Mouse (Mus musculus): ENCODE results near the gene Ankrd13b.
"Not testable (repeated sequence)": the region's sequence is repeated elsewhere in the genome, so short reads cannot be mapped to it uniquely, and the experiment has no call there.

The Ankrd13b gene

DNA sequence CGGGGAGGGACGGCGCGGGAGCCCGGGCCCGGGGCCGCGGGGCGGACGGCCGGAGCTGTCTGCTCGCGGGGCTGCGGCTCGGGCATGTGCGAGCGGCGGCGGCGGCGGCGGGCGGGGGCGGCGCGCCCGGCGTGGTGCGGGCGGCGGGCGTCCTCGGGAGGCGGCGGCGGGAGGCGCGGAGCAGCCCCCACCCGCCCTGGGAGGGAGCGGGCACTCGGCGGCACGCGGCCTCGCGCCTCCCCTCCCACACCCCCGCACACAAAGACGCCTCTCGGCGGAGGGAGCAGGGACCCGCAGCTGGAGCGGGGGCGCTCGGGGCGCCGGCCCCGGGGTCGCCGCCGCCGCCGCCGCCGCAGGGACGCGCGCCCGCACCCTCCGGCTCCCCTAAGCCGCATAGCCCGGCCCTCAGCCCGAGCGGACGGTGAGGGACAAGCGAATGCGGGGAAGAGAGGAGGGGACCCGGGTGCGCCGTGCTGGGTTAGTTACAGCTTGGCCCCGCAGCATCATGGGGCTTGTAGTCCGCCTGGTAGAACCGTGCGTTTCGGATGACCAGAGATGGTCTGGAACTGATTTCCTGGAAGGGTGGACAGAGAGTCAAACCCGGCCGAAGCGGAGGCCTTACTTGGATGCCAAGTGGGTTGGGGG lies at the start of gene Ankrd13b:
Gene Ankrd13b, minus strand, starts transcription at position 88 of the 645 bp plus-strand sequence.
- peak; percentile 53 to 65 for DNase-seq (ENCODE audit: low spot score in 2 of 2)

DNA sequence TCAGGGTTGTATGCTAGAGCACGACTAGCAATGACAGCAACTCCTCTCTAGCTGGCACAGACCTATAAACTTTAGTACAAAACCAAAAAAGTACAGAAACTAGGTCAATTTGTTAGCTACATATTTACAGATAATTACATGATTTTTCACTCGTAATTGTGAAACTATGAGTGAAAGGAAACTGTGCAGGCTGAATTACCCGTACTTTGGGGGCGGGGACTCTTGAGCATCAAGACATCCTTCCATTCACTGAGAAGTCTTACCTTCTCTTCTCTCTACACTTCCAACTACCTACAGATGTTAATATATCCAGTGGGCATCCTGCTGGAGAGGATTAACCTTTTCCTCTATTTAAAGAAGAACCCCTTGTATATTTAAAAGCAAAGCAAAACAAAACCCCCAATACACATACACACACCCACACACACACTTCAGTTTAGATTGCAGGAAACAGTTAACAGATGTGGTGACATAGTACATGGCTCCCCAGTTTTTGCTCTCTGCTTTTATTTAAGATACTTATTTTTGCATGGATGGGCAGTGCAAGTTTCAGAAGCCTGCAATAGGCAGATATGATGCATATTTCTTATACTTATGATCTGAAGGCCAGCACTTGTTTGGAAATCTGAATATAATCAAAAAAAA lies 42.8 kb upstream of the Ankrd13b start:
- DNase-seq (ENCODE audit: low spot score in 2 of 2), result no peak

DNA sequence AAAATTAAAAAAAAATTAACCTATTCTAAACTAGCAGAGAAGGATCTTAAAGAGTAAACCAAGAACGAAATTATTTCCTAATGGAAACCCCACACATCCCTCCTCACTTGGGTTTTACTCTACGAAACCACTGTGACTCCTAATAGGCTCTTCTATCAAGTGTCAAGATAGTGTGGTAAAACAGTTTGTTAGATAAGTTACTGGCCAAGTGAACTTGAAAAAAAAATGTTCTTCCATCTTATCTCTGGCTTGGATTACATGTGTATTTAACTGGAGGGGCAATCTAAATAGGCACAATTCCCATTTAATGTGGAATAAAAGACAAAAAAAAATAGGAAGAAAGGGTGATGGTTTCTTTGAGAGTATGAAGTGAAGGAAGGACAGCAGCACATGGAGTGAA lies 41.4 kb upstream of the Ankrd13b start:
- no peak for DNase-seq (ENCODE audit: low spot score in 2 of 2)

DNA sequence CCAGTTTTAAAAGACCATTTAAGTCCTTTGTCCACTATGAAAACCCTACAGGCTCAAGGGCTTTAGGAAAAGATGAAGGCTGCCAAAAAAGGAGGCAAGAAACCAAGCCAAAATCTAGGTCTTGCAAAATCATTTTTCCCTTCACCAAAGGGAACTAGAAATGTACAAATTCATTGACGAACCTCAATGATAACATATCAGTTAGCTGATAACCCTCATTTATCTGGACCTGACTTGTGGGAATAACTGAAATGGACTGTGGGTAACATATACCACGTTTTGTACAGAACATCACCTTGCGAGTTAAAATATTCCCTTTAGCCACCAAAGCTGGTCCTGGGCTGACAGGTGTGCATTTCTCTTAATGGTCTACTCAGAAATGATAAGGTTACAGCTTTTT lies 40.2 kb upstream of the Ankrd13b start:
- DNase-seq (ENCODE audit: low spot score in 2 of 2), result no peak

DNA sequence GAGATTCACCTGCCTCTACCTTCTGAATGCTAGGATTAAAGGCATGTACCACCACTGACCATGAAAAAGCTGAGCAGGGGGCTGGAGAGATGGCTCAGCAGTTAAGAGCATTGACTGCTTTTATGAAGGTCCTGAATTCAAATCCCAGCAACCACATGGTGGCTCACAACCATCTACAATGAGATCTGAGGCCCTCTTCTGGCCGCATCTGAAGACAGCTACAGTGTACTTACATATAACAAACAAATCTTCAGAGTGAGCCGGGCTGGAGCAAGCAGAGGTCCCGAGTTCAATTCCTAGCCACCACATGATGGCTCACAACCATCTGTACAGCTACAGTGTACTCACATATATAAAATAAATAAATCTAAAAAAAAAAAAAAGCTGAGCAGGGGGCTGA lies 38.9 kb upstream of the Ankrd13b start:
- DNase-seq (ENCODE audit: low spot score in 2 of 2), result not testable (repeated sequence)

DNA sequence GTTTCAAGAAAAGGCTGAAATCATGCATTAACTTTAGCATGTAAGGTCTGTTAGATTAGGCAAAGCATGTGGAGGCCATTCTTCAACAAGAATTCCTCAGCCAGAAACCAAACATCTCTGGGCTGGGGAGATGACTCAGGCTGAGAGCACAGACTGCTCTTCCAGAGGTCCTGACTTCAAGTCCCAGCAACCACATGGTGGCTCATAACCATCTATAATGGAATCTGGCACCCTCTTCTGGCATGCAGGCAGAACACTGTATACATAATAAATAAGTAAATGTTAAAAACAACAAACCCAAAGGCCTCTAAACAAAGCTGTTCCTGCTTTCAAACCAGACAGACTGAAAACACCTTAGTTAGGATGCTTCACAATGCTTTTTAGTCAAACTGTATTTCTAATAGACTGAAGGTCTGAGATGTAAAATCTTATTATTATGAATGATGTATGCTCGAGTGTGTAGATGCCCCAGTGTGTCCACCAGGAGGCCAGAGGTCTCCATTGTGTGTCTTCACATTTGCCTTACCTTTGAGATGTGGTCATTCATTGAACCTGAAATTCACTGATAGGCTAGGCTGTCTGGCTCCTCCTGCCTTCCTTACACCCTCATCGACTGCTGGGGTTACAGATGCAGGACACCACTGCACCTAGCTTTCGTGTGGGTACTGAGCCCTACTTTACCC lies 36.5 kb upstream of the Ankrd13b start:
- DNase-seq (ENCODE audit: low spot score in 2 of 2), result no peak

DNA sequence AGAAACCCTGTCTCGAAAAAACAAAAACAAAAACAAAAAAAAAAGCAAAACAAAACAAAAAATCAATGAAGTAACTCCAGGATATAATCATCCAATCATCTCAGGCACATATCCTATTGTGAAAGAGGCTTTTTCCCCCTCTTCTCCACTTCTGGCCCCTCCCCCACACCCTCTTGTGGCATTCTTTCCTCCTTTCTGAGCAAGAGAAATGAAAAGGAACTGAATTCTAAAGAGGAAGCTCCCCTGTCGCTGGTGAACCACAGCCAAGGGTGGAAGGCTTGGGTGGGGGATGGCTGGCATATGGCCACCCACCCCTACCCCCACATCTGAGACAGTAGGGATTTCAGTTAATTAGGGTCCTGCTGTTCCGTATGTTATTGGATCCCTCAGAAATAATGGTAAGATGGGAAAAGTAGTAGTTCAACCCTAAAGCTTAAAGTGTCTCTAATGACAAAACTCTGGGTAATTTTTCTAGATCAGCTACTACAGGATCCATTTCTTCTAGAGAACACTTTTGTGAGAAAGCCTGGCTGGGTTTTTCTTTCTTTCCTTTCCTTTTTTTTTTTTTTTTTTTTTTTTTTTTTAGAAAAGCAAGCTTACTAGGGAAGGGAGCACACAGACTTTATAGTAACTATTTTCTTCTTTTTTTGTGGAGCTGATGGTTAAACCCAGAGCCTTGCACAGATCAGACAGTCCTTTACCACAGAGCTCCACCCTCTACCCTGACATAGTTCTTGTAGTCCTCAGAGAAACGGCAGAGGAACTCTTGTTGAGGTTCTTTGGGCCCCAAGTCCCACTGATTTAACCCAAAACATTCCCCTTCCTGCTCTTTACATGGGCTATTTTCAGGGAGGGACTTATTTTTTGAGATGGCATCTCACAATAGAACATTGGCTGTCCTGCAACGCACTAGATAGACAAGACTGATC lies 31.4 kb upstream of the Ankrd13b start:
- DNase-seq (ENCODE audit: low spot score in 2 of 2), result no peak

DNA sequence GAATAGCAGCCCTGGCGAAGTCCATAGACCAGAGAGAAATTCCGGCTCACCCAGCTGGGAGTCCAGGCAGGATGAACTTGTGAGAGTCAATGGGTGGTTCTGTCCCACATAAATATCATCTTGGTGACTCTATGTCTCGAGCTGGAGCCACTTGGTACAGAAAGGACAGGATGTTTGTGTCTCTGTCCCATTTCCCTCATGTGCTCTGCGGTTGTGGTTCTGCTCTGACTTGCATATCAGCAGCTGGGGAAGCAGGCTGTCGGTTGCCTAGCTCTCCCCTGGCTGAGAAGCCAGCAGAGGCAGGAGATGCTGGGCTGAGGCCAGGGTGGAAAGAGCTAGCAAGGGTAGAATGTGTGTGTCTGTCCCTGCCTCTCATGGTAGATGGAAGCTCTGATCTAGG lies 29.6 kb upstream of the Ankrd13b start, which contains the start of gene Gm10392:
Gene Gm10392, minus strand, starts transcription at position 156 of the 400 bp plus-strand sequence.
- DNase-seq (ENCODE audit: low spot score in 2 of 2), result no peak

DNA sequence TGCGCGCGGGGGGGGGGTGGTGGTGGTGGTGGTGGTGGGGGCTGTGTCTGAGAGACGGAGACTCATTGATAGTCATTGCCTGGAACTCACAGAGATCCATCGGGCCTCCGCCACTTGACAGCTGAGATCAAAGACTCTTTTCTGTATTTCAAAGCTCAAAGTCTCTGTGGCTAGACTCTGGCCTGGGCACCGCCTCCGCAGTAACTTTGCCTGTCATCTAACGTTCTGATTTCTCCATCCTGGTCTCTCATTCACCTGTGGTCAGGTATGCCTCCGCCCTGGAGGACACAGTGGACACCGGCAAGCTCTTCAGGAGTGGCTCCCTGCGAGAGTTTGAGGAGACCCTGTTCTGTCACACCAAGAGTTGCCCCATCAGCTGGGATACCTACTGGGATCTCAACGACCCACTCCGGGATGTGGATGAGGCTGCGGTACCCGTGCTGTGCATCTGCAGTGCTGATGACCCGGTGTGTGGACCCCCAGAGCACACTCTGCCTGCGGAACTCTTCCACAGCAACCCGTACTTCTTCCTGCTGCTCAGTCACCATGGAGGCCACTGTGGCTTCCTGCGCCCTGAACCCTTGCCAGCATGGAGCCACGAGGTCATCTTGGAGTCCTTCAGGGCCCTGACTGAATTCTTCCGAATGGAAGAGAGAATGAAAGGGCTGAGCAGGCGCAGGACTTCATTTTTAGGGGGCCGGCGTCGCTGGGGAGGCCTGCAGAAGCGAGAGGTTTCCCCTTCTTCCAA lies 28.7 kb upstream of the Ankrd13b start:
- no peak for DNase-seq (ENCODE audit: low spot score in 2 of 2)

DNA sequence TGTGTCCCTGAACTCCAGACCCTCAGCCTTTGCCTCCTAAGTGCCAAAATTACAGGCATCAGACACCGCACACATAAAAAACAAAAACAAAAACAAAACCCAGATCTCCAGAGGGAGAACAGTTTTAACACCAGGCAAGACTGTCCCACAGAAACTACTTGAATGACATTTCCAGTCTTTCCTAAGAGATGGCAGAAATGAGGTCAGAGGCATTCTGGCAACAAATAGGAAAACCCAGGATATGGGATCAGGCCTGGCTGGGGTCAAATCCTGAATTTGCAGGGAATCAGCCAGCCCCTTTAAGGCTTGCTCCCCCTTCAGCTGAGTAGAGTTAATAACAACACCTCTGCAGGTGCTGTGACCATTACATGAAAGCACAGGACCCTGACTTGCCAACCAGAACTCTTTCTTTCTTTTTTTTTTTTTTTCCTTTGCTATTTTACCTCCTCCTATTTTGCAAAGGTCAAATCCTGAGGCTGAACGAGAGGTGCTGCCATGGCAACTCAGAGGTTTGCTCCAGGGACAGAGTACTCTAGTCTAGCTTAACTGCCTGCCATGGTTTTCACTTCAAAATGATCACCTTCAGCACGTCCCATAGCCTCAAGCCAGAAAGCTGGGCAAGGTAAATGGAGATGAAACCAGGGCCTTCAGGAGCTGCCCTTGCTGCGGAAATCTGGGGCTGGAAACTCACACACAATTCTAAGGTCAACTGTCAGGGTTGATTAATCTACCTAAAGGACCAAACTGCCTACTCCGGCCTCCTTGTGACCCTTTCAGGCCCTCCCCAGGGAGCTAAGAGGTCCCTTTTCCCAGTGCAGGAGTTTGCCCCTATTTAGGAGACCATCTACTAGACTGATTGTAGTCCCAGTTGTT lies 27.3 kb upstream of the Ankrd13b start:
- no peak for DNase-seq (ENCODE audit: low spot score in 2 of 2)

DNA sequence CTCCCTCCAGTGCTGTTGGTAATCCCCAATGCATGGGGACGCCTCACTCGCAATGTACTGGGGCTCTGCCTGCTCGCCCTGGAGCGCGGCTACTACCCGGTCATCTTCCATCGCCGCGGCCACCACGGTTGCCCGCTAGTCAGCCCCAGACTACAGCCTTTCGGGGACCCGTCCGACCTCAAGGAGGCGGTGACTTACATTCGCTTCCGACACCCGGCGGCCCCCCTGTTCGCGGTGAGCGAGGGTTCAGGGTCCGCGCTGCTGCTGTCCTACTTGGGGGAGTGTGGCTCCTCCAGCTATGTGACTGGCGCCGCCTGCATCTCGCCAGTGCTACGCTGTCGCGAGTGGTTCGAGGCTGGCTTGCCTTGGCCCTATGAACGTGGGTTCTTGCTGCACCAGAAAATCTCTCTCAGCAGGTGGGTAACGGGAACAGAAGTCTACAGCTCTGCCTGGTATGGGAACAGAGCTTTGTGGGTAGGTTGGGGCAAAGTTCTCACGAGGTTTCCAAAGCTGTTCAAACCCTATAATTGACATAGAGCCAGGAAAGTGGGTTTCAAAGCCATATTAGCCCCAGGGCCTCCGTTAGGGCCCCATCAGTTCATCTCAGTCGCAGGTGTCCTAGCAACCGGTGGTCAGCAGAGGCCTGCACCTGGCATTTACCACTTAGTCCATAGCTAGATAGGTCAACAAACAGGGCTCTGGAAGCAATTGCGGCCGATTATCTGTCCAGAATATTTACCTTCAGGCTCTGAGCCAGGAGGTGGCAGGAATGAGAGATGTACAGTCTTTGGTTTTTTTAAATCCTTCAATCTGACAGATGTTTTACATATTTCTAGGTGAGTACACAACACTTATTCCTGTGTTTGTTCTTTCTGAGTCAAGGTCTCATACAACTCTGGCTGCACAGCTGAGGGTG lies 26.4 kb upstream of the Ankrd13b start, which contains the start of gene Trp53i13:
Gene Trp53i13, minus strand, starts transcription at position 344 of the 916 bp plus-strand sequence.
- no peak for DNase-seq (ENCODE audit: low spot score in 2 of 2)

DNA sequence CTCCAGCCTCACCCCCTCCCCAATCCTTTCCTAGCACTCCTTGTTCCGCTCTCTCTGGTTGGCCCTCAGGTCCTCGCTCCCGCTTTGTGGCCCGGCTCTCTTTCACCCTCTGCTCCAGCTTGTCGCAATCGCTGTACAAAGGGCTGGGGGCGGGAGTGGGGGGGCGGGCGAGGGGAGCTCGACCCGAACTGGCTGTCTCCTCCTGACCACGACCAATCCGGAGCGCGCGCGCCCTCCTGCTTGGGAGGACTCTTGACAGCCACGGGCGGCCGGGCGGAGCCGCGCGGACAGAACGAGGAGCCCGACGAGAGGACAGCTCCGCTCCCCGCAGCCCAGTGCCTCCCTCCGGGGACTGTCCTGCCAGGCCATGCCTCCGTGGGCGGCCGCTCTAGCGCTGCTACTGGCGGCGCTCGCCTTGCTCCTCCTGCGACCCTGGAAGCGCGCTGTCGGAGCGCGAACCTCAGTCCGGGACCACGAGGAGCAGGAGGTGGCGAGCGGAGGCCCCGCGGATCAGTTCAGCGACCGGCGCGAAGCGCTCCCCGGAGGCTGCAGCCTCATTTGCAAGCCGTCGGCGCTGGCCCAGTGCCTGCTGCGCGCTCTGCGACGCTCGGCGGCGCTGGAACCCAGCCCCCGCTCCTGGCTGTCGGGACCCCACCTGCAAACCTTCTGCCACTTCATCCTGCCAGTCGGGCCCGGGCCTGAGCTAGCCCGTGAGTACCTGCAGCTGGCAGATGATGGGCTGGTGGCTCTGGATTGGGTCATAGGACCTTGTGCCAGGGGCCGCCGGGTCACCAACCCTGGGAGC lies 25.6 kb upstream of the Ankrd13b start, which contains the start of gene Abhd15:
Gene Abhd15, plus strand, starts transcription at position 290 of the 805 bp plus-strand sequence.
- DNase-seq (ENCODE audit: low spot score in 2 of 2), result no peak

DNA sequence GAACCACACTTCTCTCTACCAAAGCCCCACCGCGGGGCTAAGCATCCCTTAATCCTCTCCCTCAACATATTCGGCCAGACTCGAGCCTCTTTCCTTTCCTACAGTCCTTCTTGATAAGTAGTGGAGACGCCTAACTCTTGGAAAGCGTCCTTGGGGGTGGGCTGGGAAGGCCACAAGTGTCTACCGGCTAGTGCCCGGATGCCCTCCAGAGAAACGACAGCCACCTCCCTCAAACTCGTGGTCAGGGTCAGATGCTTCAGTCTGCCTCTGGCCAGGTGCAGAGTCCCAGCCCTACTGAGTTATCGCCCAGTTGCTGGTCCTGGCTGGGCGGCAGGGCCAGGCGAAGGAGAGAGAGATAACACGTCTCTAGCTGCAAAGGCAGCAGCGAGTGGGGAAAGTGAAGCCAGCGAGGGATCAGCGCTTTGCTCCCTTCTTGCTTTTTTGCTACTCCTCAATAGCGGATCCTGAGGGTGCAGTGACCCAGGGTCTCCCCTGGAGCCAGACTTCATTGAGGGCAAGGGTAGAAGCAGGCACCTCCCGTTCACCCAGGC lies 24.9 kb upstream of the Ankrd13b start:
- no peak for DNase-seq (ENCODE audit: low spot score in 2 of 2)

DNA sequence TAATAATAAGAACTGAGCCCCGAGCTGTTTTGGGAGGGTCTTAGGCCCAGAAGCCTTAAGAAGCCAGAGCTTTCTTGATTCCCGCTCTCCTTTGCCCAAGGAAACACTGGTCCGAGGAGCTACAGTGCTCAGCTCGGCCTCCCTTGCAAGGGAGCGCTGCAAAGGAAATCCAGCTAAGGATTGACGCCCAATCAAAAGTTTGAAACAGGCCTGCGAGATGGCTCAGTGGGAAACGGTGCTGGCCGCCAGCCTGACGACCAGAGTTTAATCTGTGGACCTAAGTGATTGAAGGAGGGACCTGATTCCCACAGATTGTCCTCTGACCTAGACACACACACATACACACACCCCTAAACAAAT lies 24.3 kb upstream of the Ankrd13b start:
- no peak for DNase-seq (ENCODE audit: low spot score in 2 of 2)

DNA sequence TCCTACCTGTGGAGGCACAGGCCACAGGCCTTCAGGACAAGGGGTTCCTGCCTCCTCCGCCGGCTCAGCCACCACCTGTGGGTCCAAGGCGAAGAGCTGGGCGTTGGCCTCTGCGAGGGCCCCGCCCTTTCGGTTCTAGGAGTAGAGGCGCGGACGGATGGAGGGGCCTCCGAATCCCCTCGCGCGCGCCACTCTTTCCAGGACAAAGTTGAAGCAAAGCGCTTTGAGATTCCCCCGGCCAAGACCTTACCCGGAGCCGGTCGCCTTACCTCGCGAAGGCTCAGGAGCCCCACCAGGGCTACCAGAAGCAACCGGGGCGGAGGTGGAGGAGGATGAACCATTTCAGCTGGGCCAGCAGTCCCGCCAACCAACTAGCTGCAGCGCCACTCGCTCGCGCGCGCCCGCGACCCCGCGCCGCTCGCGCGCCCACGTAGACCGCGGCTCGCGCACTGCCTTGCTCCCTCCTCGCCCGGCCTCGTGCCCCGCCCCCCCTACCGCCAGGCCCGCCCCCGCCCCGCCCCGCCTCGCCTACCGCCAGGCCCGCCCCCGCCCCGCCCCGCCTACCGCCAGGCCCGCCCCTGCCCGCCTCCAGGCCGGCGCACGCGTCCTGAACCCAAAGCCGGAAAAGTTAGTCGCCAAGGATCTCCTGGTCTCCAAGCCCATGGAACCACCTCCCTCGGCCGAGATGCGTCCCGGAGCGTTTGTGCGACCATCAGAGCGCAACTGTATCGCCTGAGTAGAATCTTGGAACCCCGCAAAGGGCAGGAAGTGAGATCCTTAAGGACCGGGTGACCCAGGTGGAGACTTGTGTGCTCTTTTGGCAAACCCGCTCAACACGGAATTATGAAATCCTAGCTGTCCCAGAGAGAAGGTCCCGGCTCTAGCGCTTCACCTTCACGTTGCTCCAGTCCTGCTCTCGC lies 23.7 kb upstream of the Ankrd13b start:
- no peak for DNase-seq (ENCODE audit: low spot score in 2 of 2)

DNA sequence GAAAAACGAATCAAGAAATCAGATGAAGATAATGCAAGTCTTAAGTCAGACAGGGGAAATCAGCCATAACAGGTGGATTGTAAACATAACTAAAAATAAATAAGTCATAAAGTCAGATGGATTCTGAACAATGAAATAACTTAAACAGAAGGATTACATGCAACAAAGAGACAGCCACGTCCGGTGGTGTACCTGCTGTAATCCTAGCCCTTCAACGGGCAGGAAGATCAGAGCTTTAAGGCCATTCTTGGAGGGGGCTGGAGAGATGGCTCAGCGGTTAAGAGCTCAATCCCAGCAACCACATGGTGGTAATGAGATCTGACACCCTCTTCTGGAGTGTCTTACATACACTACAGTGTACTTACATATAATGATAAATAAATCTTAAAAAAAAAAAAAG lies 21.9 kb upstream of the Ankrd13b start:
- DNase-seq (ENCODE audit: low spot score in 2 of 2), result no peak

Data from frontal cortex, postnatal 25 days (tissue).